Mouse (Mus musculus) olfactory bulb, adult 2 months (tissue): ENCODE results near the gene Slc7a5.

Source experiments
- CTCF ChIP-seq: fragments of 200-500 bp; IDR thresholded peaks from 2 replicates; pipeline ENCODE4 v1.5.1; 2012; ENCODE audit warnings: low read depth, mild to moderate bottlenecking, low read length, moderate library complexity; ENCODE audit not compliant: insufficient read depth
- POLR2A ChIP-seq: fragments of 200-500 bp; IDR thresholded peaks from 2 replicates; pipeline ENCODE4 v1.6.1; 2012; ENCODE audit warnings: mild to moderate bottlenecking, low read depth, low read length, moderate library complexity; ENCODE audit not compliant: insufficient read depth

DNA sequence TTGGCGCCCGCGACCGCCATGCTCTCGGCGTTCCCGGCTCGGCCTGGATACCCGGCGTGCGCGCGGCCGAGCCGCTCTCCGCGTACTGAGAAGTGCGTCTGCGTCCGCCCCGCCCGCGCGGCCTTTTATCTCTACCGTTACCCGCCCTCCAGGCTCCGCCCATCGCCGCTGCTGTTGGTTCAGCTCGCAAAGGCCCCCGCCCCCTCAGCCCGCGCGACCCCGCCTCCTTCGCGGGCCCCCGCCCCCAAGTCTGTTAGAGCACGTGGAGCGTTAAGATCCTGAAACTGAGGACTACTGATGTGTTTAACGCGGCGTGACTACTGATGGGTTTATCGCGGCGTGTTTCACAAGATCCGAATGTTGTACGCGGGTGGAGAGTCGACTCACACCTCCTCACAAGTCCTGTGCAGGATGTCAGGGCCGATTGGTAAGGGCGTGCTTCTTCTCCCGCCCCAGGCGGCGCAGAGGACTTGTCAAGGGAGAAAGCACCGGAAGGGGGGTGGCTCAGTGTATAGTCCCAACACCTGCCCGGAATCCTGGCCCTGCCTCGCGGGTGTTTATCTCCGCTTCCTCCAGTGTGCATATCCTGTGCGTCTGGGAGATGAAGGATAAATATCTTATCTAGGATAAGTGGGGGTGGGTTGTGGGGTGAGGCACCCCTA lies at the start of gene Slc7a5:
- TF ChIP-seq POLR2A (peak; percentile 99), CTCF (no peak)
